Mouse (Mus musculus): ENCODE data around the gene Cdk2ap2.

Gene Cdk2ap2

GRCm38 (mm10) chr19:4094774-4095303 lies 2.1 kb upstream of the Cdk2ap2 start:
- no peak for DNase-seq

GRCm38 (mm10) chr19:4095802-4096201 lies 1.2 kb upstream of the Cdk2ap2 start:
- no peak for DNase-seq

- no peak for DNase-seq
Measured at GRCm38 (mm10) chr19:4097441-4097825, 451 bp downstream of the Cdk2ap2 start.

- no peak for DNase-seq
Measured at GRCm38 (mm10) chr19:4098426-4098825, 1.4 kb downstream of the Cdk2ap2 start.

GRCm38 (mm10) chr19:4099056-4099455 lies 2.1 kb downstream of the Cdk2ap2 start:
- DNase-seq: peak; percentile 94

GRCm38 (mm10) chr19:4099837-4100717 lies 3.1 kb downstream of the Cdk2ap2 start, which contains the start of gene Pitpnm1:
Pitpnm1 (plus strand) TSS chr19:4099998.
- DNase-seq: peak; percentile 60

GRCm38 (mm10) chr19:4100718-4101261 lies 3.8 kb downstream of the Cdk2ap2 start:
- peak; percentile 77 for DNase-seq

- DNase-seq: no peak
Measured at GRCm38 (mm10) chr19:4101466-4101865, 4.5 kb downstream of the Cdk2ap2 start.

- DNase-seq: no peak
Measured at GRCm38 (mm10) chr19:4102049-4102448, 5.1 kb downstream of the Cdk2ap2 start.

GRCm38 (mm10) chr19:4102626-4103025 lies 5.6 kb downstream of the Cdk2ap2 start:
- DNase-seq: no peak

GRCm38 (mm10) chr19:4103294-4103693 lies 6.3 kb downstream of the Cdk2ap2 start:
- no peak for DNase-seq

GRCm38 (mm10) chr19:4103792-4104191 lies 6.8 kb downstream of the Cdk2ap2 start:
- DNase-seq: no peak

GRCm38 (mm10) chr19:4104675-4105194 lies 7.8 kb downstream of the Cdk2ap2 start:
- DNase-seq: no peak

- DNase-seq: no peak
Measured at GRCm38 (mm10) chr19:4106654-4107053, 9.7 kb downstream of the Cdk2ap2 start.

GRCm38 (mm10) chr19:4108535-4108934 lies 11.6 kb downstream of the Cdk2ap2 start:
- DNase-seq: no peak

- no peak for DNase-seq
Measured at GRCm38 (mm10) chr19:4112063-4112960, 15.3 kb downstream of the Cdk2ap2 start.

- peak; percentile 81 for DNase-seq
Measured at GRCm38 (mm10) chr19:4113186-4113805, 16.3 kb downstream of the Cdk2ap2 start.

GRCm38 (mm10) chr19:4113806-4114230 lies 16.8 kb downstream of the Cdk2ap2 start:
- no peak for DNase-seq

GRCm38 (mm10) chr19:4114551-4114950 lies 17.6 kb downstream of the Cdk2ap2 start:
- no peak for DNase-seq

- no peak for DNase-seq
Measured at GRCm38 (mm10) chr19:4115144-4115543, 18.2 kb downstream of the Cdk2ap2 start.

- DNase-seq: no peak
Measured at GRCm38 (mm10) chr19:4115816-4116215, 18.8 kb downstream of the Cdk2ap2 start.

GRCm38 (mm10) chr19:4117006-4117405 lies 20.0 kb downstream of the Cdk2ap2 start:
- no peak for DNase-seq
